Mouse (Mus musculus): ENCODE measurements at regions not wholly inside any gene's neighbourhood (a gene's known extent, or its start where the extent isn't known, plus 50 kb on each side); places are given as distances from the start of the nearest gene placed in this dataset.

DNA sequence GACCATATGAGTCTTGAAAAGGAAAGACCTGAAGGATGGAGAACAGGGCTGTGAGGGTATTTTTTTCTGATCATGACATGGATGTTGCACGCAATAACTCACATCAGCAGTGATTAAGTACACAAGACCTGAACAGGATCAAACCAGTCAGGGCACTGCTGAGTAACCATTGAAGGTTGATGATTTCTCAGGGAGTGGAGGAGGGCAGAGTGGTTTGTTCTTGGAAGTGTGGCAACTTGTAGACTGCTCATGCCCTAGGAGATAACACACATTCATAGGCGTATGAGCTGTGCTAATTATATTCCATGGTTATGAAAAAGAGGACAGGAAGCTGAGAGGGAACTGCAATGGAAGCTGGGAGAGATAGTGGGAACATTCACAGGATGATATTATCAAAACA is 88.8 kb upstream of the Gpc5 start:
- intact Hi-C loops (cut with DNase I): no loop called here

DNA sequence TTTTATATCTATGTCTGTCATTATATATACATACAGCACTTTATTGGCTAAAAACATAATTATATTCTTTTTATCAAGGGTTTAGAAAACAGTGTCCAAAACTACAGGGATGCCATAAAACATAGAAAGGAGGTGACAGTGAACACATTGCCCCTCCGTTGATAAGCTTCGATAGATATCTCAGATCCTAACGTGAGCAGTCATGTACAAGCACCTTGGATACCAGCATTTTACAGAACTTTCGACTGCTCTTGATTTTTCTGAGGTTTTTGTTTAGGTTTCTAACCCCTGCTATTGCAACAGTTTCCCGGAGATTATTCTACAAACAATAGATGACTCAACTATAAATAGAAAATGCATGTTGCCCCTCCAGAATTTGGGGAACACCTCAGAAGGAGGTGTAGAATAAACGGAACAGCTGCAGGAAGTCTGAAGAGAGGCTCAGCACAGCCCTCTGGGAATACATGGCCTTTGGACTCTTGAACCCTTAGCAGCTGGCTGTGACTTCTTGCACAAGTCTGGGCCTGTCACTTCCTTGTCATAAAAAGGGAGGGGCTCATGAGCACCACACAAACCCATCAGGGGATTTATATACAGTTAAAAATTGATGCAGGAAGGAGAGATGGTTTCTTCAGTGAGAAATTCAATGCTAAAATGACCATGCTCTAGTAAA is 87.1 kb upstream of the Gpc5 start:
- intact Hi-C loops (cut with DNase I): no loop called here

DNA sequence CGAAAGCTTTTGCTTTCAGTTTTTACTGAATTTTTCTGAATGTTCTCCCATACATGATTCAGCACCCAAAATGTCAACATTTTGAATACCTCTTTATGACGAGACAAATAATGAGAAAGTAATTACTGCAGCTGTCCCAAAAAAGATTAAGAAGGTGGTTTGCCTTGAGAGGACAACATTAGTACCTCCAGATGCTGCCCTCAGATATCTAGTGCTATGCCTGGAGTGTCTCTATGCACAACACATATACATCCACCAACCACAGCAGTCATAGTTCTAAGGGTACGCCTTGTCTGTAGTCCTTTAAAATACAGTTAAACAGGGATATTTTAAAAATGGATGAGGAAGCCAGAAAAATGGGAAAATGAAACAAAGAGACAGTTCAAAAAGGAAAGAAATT is 81.1 kb upstream of the Gpc5 start:
- intact Hi-C loops (cut with DNase I): no loop called here

DNA sequence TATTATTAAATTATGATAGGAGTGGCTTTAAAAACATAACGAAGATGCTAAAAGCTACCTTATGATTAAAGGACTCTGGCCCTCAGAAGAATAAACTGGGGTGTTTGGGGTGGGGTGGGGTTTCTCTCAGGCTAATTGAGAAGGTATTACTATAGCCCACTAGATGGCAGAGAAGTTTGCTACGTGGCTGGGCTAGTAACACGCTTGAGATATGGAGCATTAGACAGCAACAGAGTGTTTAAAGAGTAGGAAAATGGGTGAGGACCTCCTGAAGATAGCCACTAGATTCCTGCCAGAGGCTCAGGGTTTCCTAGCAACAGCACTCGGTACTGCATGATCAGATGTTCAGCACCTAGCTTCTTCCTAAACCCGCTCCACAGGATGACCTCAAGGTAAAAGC is 76.7 kb upstream of the Gpc5 start:
- intact Hi-C loops (cut with DNase I): no loop called here

DNA sequence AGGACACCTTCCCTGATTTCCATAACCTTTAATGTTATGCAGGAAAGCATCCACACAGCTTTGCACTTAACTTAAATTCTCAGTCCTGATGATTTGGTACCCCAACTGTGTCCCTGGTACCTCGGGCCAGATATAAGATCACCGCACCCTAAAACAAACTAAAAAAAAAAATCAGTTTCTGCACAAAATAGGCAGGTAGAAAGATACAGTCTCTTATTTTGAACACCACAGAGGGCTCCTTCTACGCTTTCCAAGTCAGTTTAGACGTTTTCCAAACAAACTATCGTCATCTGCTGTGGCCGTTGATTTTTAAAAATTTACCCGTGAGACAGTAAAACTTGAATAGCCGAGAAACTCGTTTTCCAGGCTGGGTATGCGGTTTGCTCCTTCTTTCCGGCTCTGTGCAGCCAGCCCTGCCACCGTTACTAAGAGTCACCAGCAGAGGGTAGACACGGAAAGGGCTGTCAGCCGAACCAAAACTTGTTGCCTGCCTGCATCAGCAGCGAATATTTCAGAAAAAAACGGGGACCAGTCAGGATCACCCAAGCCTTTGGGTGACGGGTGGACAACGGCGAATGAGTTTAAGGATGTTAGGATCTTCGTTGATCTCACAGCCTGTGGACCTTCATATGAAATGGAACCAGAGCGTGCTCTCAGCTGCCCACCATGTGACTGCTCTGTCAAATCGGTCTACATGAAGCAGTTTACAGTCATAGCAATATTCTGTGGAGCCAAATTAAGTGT is 74.4 kb upstream of the Gpc5 start:
- intact Hi-C loops (cut with DNase I): no loop called here

DNA sequence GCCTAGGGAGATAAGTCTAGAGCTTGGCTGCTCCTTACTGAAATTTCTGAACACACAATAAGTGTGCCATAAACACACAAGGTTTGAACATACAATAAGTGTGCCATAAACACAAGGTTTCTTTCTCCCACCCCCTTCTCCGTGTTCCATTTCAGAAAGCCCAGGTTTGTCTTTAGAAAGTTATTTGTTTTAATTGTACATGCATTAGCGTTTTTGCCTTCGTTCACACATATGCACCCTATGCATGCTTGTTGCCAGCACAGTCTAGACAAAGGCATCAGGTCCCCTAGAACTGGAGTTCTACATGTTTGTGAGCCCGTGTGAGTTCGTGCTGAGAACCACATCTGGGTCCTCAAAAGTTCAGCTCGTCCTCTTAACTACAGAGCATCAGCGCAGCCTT is 64.0 kb upstream of the Gpc5 start:
- intact Hi-C loops (cut with DNase I): no loop called here

DNA sequence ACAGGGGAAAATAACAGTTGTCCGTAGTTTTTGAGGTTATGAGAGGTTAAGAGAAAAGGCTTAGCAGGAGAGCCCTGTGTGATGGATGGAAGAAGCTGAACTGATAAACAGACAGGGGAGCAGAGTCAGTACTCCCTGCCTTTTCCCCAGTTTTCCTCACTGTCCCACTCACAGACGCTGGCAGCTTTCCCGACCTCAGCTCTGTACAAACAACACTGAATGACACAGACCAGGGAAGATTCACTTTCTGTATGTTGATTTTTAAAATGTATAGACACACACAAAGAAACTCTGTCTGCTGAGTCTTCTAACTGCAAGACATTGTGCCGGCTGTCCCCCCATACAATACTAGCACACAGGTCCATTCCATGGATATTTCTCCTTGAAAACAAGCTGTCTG is 60.3 kb upstream of the Gpc5 start:
- intact Hi-C loops (cut with DNase I): no loop called here

DNA sequence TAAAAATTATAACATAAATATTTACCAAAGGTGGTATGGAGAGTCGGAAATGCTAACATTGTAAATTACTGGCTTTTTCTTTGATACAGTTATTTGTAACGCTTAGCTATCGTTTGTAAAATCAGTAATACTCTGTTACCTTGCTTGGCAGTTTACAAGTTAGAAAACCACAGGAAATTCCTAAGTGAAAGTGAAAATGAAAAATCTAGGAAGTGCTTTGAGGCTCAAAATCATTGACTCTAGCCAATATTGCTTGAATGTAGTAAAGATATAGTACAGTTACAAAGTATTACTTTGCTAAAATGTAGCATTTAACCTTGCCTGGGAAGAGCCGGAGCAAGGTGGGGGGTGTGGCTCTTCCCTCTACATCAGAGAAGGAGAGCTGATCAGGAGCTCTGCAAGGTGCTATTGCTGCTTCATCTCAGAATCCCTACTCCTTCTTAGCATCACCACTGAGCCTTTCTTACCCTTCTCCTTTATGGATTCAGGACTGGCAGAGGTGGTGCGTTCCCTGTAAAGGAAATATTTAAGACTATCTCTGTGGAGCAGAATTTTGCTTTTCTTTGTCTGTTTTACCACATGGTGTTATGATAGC is 58.5 kb upstream of the Gpc5 start:
- intact Hi-C loops (cut with DNase I): no loop called here

DNA sequence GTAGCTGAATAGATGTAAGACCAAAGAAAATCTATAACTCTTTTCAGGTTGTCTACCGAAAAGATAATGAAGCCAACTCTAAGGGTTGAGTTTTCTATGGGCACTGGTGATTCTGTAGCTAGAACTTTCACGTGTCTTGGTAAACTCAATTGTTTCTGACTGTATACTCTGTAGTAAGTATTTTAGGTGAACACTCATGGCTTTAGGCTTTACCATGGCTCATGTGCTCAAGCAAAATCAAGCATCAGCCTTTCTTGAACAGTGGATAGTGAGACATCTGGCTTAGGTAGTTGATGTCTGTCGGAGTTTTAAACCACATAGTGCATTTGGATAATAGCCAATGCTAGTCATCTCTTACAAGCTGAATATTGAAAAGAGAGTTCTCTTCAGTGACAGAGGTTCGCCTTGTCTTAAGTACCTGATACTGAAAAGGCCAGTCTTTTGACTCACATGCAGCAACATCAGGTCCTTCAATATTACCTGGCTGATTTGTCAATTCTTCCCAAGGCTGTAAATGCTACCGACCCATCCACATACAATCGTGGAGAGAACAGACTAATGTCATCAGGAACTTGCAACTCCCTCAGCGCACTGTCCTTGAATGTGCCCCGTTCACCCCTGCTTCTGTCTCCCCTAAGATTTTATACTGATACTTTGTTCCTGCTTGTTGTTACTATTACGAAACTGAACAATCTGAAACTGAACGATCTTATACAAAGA is 57.1 kb upstream of the Gpc5 start:
- intact Hi-C loops (cut with DNase I): no loop called here

DNA sequence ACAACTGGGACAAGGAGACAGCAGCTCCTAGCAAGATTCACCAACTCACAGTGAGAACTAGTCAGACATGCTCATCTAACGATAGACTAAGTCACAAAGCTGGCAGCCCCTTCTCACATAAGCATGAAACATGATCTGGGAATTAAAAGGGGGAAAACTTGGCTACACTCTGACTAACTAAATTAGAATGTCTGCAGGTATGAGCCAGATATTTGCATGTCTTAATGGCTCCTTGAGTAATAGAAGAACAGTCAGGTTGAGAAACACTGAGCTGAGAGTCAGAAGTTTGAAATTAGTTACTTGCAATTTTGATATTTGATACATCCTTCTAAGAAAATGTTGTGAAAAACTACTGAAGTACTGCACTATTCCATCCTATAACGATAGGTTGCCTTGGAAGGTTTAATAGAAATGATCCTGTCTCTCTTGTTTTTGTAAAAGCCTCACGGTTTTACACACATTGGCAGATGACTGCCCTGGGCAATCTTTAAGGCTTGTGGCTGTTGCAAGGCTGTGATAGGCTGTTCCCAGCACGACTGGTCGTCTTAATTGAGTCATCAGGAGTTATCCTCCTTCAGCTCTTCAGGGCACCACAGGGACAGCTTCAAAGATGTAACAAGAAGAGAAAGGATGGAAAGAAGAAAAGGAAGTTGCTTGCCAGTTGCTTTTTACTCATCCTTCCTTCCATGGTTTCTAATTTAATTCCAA is 54.8 kb upstream of the Gpc5 start:
- intact Hi-C loops (cut with DNase I): no loop called here

DNA sequence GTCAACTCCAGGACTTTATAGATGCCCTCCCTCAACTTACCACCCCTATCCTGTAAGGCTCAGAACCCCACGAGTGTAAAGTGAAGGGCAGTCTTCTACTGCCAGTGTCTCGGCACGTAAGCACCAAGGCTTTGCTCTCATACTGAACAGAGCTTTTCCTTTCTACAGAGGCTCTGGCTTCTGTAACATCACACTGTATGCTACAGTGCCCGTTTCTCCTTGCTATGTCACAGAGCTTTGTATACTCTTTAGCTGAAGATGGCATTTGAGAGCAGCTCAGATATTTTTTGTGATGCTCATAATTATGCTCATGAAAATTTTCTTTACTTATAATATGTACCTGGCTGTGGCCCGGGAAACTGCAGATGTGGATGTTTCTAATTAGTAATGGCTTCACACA is 53.2 kb upstream of the Gpc5 start:
- intact Hi-C loops (cut with DNase I): no loop called here

DNA sequence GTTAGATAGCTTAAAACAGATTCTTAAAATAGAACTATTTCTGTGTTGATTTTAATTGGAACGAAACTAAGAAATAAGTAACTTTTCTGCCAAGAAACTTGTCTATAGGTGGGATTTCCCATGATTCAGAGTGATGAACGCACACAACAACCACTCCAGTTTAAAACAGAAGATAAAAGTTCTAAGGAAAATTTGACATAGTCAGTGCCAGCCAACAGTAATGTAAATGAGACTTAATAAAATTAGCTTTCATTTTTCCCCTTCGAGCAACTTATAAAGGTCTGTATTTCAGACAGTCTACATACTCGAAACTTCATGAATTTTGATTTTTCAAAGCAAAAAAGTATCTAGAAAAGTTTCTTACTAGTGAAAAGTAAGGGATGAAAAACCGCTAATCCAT is 52.5 kb upstream of the Gpc5 start:
- intact Hi-C loops (cut with DNase I): no loop called here

DNA sequence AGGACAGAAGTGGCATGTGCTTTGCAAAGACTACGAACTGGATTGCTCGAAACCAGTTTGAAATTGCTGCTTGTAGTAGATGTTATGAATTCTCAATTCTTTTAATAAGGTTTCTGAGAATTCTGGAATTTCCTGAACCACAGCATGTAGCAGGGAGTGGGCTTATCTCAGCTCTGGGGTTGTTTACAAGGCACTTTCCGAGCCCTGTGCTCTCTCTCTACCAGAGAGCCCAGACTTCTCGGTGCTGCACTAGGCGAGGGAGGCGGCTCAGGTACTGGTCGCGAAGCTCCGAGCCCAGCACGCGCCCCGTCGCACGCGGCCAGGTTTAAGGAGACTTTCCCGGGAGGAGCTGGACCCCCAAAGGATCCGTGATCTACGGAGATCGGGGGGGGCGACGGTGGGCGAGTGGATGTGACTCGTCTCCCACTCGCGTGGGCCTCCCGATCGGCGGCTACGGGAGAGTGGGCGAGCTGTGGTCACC is 51.9 kb upstream of the Gpc5 start:
- intact Hi-C loops (cut with DNase I): no loop called here

DNA sequence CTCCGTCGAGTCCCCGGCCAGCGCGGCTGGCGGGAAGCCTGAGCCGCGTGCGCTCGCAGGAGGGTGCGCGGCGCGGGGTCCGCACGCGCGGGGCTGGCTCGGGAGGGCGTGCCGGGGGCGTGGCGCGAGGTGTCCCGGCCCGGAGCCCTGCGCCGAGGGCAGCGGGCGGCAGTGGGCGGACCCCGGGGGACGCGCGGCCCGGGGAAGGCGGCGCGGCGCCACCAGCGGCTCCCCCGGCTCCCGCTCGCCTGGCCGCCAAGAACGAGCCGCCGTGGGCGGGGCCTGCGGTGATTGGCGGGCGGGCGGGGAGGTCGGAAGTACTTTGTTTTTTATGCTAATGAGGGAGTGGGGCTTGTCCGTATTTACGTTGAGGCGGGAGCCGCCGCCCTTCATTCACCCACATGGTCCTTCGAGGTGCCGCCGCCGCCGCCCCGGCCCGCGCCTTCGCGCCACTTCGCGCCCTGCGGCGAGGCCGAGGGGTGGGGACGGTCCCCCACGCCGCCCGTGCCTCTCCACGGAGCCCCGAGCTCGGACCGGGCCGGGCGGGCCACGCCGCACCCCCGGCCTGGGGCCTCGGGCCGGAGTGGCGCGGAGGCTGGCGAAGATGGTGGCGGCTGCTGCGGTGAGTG is 51.3 kb upstream of the Gpc5 start:
- intact Hi-C loops (cut with DNase I): no loop called here

DNA sequence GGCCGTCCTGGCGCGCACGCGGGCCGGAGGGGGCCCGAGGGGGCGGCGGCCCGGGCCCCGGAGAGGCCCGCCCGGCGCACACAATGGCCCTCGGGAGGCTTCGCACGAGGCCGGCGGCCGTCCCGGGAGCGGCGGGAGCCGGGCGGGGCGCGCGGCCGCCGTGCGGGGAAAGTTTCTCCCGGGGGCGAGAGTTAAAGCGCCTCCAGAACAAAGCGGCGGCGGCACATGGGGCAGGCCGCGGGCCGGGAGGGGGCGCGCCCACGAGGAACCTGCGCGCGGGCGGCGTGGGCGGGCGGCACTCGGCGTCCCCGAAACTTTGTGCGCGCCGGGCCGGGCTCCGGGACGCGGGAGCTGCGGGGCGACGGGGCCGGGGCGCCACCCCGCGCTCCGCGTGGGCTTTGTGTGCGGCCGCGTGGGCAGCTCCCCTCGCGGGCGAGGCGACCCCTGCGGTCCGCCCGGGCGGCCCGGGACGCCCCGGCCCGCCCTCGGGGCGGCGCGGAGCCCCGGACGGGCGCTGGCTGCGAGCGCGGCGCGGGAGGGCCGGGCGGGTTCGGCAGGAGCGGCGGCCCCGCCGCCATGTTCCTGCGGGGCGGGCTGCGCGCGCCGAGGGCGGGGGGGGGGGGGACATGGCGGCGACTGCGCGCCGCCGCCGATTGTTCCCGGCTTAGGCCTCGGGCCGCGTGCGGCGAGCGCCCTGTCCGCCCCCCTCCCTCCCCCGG is 50.5 kb upstream of the Gpc5 start:
- intact Hi-C loops (cut with DNase I): no loop called here

DNA sequence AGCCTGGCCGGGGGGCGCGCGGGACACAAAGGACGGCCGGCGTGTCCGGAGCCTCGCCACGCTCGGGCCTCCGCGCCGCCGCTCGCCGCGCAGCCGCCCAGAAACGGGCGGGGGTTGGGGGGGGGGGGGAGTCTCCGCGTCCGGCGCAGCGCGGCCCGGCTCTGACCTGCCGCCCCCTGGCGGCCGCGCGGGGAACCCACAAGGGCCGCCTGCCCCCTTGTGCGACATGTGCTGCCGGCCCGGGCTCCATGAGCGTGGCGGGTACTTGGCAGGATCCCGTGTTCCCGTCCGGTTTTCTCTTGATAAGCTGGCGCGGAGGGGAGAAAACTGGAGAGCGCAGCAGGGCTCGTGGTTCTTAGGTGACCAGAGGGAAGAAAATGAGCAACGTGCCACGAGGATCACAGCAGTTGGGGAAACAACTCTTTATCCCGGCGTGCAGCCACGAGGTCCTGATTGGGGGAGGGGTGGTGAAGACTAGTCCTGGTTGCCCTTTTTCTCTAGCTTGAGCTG is 49.9 kb upstream of the Gpc5 start:
- intact Hi-C loops (cut with DNase I): no loop called here
